Mouse (Mus musculus): ENCODE data around the gene Bach2. TPM values are rescaled to one million over a fixed set of nuclear protein-coding genes. Genes with fewer than 3 reads are reported as not detected.

The Bach2 gene
- total and polyA plus RNA-seq, 2 experiments from 2014 or later, result 13.9 to 14.7 TPM

GRCm38 (mm10) chr4:32306169-32306792, 67.7 kb downstream of the Bach2 start:
- WGBS, result 34% methylated on average over 3 of the region's 3 CpGs
- TF ChIP-seq CTCF (IDR thresholded peaks at IDR 0.05; ENCODE audit: low read depth), result no peak
- H3K27ac ChIP-seq, result no peak overlapping the region; the same call in 1 of the 2 replicates
- no peak for ATAC-seq
- no peaks in the 10 kb centered on the region for H3K36me3 ChIP-seq (ENCODE audit: insufficient read depth, low read length)
- no peak overlapping the region for H3K4me3 ChIP-seq (ENCODE audit: low read length)
- no peak overlapping the region for H3K9ac ChIP-seq (replicated peaks; ENCODE audit: low read length)
- H3K4me2 ChIP-seq (ENCODE audit: low read depth, low read length), result no peak overlapping the region
- no peaks in the 10 kb centered on the region for H3K27me3 ChIP-seq (ENCODE audit: insufficient read depth, low read length)
- H3K9me3 ChIP-seq (ENCODE audit: low read length), result no peaks in the 10 kb centered on the region
- H3K4me1 ChIP-seq (ENCODE audit: insufficient read depth, low read length), result peaks cover 39% of the 10 kb centered on the region
- DNase-seq (ENCODE audit: low spot score), result no peak

DNA sequence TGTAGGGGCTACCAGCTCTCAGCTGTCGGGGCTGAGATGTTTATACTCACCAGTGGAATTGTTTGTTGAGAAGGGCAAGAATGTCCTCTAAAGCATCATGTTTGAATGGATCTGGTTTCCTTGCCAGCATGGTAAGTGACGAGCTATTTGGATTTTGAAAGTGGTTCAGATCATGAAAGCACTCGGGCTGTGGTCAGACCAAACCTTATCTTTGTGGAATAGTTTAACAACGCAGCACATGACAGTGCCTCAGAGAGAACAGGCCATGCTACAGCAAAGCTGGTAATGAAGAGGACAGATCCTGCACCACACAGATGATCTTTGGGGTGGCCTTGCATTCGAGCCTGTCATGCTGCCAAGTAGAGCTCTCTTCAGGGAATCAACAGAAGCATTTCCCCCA, 68.6 kb downstream of the Bach2 start:
- Histone ChIP-seq H3K4me2 (ENCODE audit: low read depth, low read length) (no peak overlapping the region), H3K4me1 (ENCODE audit: insufficient read depth, low read length) (peaks cover 39% of the 10 kb centered on the region), H3K9me3 (ENCODE audit: low read length) (no peaks in the 10 kb centered on the region), H3K27me3 (ENCODE audit: insufficient read depth, low read length) (no peaks in the 10 kb centered on the region), H3K9ac (replicated peaks; ENCODE audit: low read length) (no peak overlapping the region), H3K36me3 (ENCODE audit: insufficient read depth, low read length) (no peaks in the 10 kb centered on the region), H3K4me3 (ENCODE audit: low read length) (no peak overlapping the region), H3K27ac (no peak overlapping the region)
- no peak for TF ChIP-seq CTCF (IDR thresholded peaks at IDR 0.05; ENCODE audit: low read depth)
- no peak for DNase-seq (ENCODE audit: low spot score)
- no peak for ATAC-seq
- WGBS, result 69% methylated on average over 5 of the region's 5 CpGs

DNA sequence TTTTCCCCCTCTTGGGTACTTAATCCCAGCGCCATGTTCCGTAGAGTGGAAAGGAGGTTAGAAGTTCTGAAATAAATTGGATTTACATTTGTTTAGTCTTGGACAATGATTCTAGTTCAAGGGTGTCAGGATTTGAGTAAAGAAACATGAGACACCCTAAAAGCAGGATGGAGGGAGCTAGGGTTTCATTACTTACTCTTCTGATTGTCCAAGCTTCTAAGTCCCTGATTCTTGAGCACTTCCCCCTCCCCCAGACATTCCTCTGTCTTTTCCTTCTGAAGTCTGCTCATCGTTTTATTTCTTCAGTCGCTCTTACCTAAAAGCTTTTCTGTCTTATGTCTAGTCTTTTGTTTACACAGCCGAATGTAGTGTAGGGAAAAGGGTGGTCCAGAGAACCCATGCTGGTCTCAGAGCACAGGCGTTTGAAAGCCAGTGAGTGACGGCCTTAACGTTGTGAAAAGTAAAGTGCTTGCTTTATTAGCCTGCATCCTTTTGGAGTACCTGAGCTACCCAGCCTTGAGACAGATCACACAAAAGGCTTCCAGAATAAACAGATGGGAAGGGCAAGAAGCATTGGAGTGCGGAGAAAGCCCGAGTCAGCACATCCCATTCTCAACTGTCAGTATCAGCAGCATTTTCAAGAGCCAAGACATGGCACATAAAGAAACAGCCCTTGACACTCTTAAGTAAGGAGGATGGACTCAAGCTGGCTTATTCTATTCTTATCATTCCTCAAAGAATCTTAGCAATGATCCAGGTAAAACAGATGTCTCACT, 73.8 kb downstream of the Bach2 start:
- Histone ChIP-seq H3K4me2 (ENCODE audit: low read depth, low read length) (no peak overlapping the region), H3K9ac (replicated peaks; ENCODE audit: low read length) (no peak overlapping the region), H3K27me3 (ENCODE audit: insufficient read depth, low read length) (no peaks in the 10 kb centered on the region), H3K9me3 (ENCODE audit: low read length) (no peaks in the 10 kb centered on the region), H3K4me1 (ENCODE audit: insufficient read depth, low read length) (peaks cover 7% of the 10 kb centered on the region; the same call in 1 of the 2 replicates), H3K27ac (no peak overlapping the region), H3K36me3 (ENCODE audit: insufficient read depth, low read length) (no peaks in the 10 kb centered on the region; the same call in 1 of the 2 replicates), H3K4me3 (ENCODE audit: low read length) (no peak overlapping the region)
- 48% methylated on average over 10 of the region's 10 CpGs for WGBS
- TF ChIP-seq CTCF (IDR thresholded peaks at IDR 0.05; ENCODE audit: low read depth), result no peak
- DNase-seq (ENCODE audit: low spot score) (no peak), ATAC-seq (no peak)

GRCm38 (mm10) chr4:32314919-32315318, 76.3 kb downstream of the Bach2 start:
- TF ChIP-seq CTCF (IDR thresholded peaks at IDR 0.05; ENCODE audit: low read depth), result no peak
- H3K4me3 ChIP-seq (ENCODE audit: low read length), result no peak overlapping the region
- no peak for DNase-seq (ENCODE audit: low spot score)
- no peak overlapping the region for H3K4me2 ChIP-seq (ENCODE audit: low read depth, low read length)
- H3K9me3 ChIP-seq (ENCODE audit: low read length), result no peaks in the 10 kb centered on the region
- no peaks in the 10 kb centered on the region for H3K27me3 ChIP-seq (ENCODE audit: insufficient read depth, low read length)
- H3K9ac ChIP-seq (replicated peaks; ENCODE audit: low read length), result no peak overlapping the region
- no peak for ATAC-seq
- H3K36me3 ChIP-seq (ENCODE audit: insufficient read depth, low read length), result no peaks in the 10 kb centered on the region; the same call in none of the 2 replicates
- no peak overlapping the region for H3K27ac ChIP-seq
- WGBS, result 71% methylated on average over 3 of the region's 3 CpGs
- peaks cover 7% of the 10 kb centered on the region; the same call in 1 of the 2 replicates for H3K4me1 ChIP-seq (ENCODE audit: insufficient read depth, low read length)

DNA sequence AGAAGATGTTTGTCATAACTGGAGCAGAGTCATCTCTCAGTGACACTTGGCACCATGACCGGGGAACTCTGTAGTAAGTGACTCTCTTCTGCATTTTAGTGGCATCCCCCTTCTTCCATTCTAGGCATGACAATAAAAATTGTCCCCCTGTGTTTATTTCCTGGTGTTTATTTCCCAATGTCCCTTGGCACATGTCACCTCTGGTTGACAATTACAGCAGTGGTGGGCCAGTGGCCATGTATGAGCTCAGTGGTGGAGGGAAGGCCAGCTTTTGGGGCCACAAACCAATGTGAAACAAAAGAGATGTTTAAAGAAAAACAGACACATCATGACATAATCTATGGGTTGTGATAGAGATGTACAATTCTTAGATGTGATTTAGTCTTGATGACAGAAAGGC, 80.0 kb downstream of the Bach2 start:
- Histone ChIP-seq H3K4me2 (ENCODE audit: low read depth, low read length) (no peak overlapping the region), H3K27me3 (ENCODE audit: insufficient read depth, low read length) (no peaks in the 10 kb centered on the region), H3K4me3 (ENCODE audit: low read length) (no peak overlapping the region), H3K36me3 (ENCODE audit: insufficient read depth, low read length) (no peaks in the 10 kb centered on the region; the same call in none of the 2 replicates), H3K27ac (no peak overlapping the region), H3K9ac (replicated peaks; ENCODE audit: low read length) (no peak overlapping the region), H3K4me1 (ENCODE audit: insufficient read depth, low read length) (0 out of 2 replicates have a peak, but pooled peaks cover 5% of the 10 kb centered on the region), H3K9me3 (ENCODE audit: low read length) (no peaks in the 10 kb centered on the region)
- TF ChIP-seq CTCF (IDR thresholded peaks at IDR 0.05; ENCODE audit: low read depth), result no peak
- 92% methylated on average over 1 of the region's 1 CpGs for WGBS
- ATAC-seq, result no peak
- DNase-seq (ENCODE audit: low spot score), result no peak

DNA sequence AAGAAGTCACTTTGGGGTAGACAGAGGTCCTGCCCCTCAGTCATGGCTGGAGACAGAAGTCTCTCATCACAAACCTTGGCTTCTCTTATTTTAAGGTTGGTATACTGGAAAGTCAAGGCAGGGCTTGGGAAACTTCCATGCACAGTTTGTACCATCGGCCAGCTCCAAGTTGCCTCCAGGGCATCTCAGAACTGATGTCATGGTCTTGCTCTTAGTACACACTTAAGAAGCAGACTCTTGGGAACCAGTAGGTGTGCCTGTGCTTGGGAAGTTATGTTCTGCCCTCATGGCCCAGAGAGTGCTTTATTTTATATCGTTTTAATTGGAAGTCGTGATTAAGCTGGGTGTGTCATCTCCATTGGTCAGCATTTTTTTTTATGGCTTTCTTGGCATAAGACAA, 80.7 kb downstream of the Bach2 start:
- no peak for TF ChIP-seq CTCF (IDR thresholded peaks at IDR 0.05; ENCODE audit: low read depth)
- WGBS, result 87% methylated on average over 3 of the region's 3 CpGs
- ATAC-seq, result no peak

More for the DNA sequence above, 80.7 kb downstream of the Bach2 start:
- no peak overlapping the region for H3K4me3 ChIP-seq (ENCODE audit: low read length)
- no peak overlapping the region for H3K4me2 ChIP-seq (ENCODE audit: low read depth, low read length)
- H3K9me3 ChIP-seq (ENCODE audit: low read length), result no peaks in the 10 kb centered on the region
- H3K36me3 ChIP-seq (ENCODE audit: insufficient read depth, low read length), result no peaks in the 10 kb centered on the region; the same call in none of the 2 replicates
- H3K9ac ChIP-seq (replicated peaks; ENCODE audit: low read length), result no peak overlapping the region
- no peak overlapping the region for H3K27ac ChIP-seq
- DNase-seq (ENCODE audit: low spot score), result no peak
- H3K4me1 ChIP-seq (ENCODE audit: insufficient read depth, low read length), result 0 out of 2 replicates have a peak, but pooled peaks cover 5% of the 10 kb centered on the region
- H3K27me3 ChIP-seq (ENCODE audit: insufficient read depth, low read length), result no peaks in the 10 kb centered on the region
